Mouse (Mus musculus) hindbrain, postnatal 0 days (tissue): ENCODE measurements around the gene Kmt2e. TPM values are rescaled to one million over a fixed set of nuclear protein-coding genes. Genes with fewer than 3 reads are reported as not detected.

Source experiments
- ATAC-seq: fragments of 200-750 bp; cut with Nextera tagmentation; 2 replicates; pipeline ENCODE4 v1.8.0; 2017; ENCODE audit warnings: mild to moderate bottlenecking, moderate TSS enrichment, moderate library complexity
- DNase-seq: peaks from one replicate; pipeline ENCODE4 v3.0.0-alpha.2; 2015; ENCODE audit warnings: low spot score
- H3K27ac ChIP-seq: fragments of 300-500 bp; sonication (generic); 2 replicates; pipeline ENCODE4 v1.5.1; 2014; ENCODE audit warnings: mild to moderate bottlenecking
- H3K27me3 ChIP-seq: fragments of 300-500 bp; sonication (generic); 2 replicates; pipeline ENCODE4 v1.6.1; 2014; ENCODE audit warnings: low read length, mixed read lengths; ENCODE audit not compliant: insufficient read depth
- H3K36me3 ChIP-seq: fragments of 300-500 bp; sonication (generic); 2 replicates; pipeline ENCODE4 v1.6.1; 2014; ENCODE audit warnings: low read length, mixed read lengths; ENCODE audit not compliant: insufficient read depth
- H3K4me1 ChIP-seq: fragments of 300-500 bp; sonication (generic); 2 replicates; pipeline ENCODE4 v1.6.1; 2014; ENCODE audit warnings: antibody characterized with exemption, low read length, mixed read lengths; ENCODE audit not compliant: insufficient read depth
- H3K4me2 ChIP-seq: fragments of 300-500 bp; sonication (generic); 2 replicates; pipeline ENCODE4 v1.6.1; 2014; ENCODE audit warnings: low read depth, mild to moderate bottlenecking, low read length, moderate library complexity, mixed read lengths
- H3K4me3 ChIP-seq: fragments of 300-500 bp; sonication (generic); 2 replicates; pipeline ENCODE4 v1.5.1; 2014; ENCODE audit warnings: low read length
- H3K9ac ChIP-seq: fragments of 300-500 bp; sonication (generic); replicated peaks from 2 replicates; pipeline ENCODE4 v1.6.1; 2014; ENCODE audit warnings: mild to moderate bottlenecking, low read length, moderate library complexity, mixed read lengths
- H3K9me3 ChIP-seq: fragments of 300-500 bp; sonication (generic); 2 replicates; pipeline ENCODE4 v1.6.1; 2016; ENCODE audit warnings: low read length, mixed read lengths
- CTCF ChIP-seq: IDR thresholded peaks from 2 replicates; pipeline ENCODE4 v1.5.1; 2016; ENCODE audit warnings: antibody characterized with exemption, control low read depth, low read depth
- WGBS: fragments of 180-500 bp; shearing (Covaris S2); extraction: QIAGEN DNeasy Blood & Tissue Kit; methylation state at CpG from one replicate; pipeline ENCODE4 v1.1.7; 2014; 5-methylcytosine and 5-hydroxymethylcytosine counted together
- polyA plus RNA-seq: library from polyadenylated mRNA; unstranded; fragments of >200 nt; fragmentation: Nextera tagmentation; extraction: Ambion mirVana; gene quantifications from 2 replicates; pipeline ENCODE4 v1.2.1, GENCODE M21; 2015
- total RNA-seq: library from RNA; depleted of rRNA; stranded (reverse); fragments of >200 nt; gene quantifications from 2 replicates; pipeline ENCODE4 v1.2.3, GENCODE M21; 2014

Kmt2e gene
- total and polyA plus RNA-seq, 2 experiments from 2014 or later = 51.2 to 119 TPM

DNA sequence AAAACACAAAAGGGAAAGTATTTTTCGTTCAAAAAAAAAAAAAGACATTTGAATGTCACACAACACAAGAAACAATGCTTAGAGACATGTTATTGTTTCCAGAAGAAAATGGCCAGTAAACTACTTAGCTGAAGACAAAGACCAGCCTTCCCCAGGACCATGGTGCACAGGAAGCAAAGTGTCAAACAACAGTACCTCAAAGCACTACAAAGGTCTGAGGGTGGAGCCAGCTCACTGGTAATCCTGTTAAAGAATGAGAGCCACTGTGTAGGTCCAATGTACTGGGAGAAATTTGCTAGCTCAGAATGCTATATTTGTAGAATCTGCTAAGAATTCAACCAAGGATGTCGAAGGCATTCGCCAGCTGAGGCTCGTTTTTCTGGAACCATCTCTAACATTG, 73.0 kb downstream of the Kmt2e start:
- H3K4me2 ChIP-seq = no peak overlapping the region
- DNase-seq (no peak), ATAC-seq (no peak)
- no peaks in the 10 kb centered on the region for H3K4me1 ChIP-seq
- H3K9me3 ChIP-seq = no peaks in the 10 kb centered on the region
- H3K36me3 ChIP-seq = peaks cover 19% of the 10 kb centered on the region; the same call in 1 of the 2 replicates
- H3K4me3 ChIP-seq = no peak overlapping the region
- no peaks in the 10 kb centered on the region for H3K27me3 ChIP-seq
- no peak for TF ChIP-seq CTCF
- no peak overlapping the region for H3K27ac ChIP-seq
- H3K9ac ChIP-seq = no peak overlapping the region
- WGBS = 77% methylated on average over 4 of the region's 4 CpGs

DNA sequence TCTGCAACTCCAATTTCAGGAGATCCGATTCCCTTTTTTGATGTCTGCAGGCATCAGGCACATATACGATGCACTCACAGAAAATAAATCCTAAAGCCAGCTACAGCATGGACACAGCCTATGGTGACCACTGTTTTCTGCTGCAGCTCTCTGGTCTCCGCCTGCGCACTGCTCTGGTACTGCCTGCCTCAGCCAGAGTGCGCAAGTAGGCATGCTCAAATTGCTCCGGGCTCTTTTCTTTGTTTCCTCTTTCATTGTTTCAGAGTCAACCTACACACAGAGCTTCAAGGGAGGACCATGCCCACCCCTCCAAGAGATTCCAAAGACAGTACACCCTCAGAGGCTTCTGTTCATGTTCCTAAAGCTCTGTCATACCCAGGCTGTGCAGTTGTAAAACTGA, 74.4 kb downstream of the Kmt2e start:
- Histone ChIP-seq H3K36me3 (peaks cover 26% of the 10 kb centered on the region; the same call in 1 of the 2 replicates), H3K4me1 (no peaks in the 10 kb centered on the region), H3K9ac (no peak overlapping the region), H3K4me3 (no peak overlapping the region), H3K27me3 (no peaks in the 10 kb centered on the region), H3K27ac (no peak overlapping the region), H3K4me2 (no peak overlapping the region), H3K9me3 (no peaks in the 10 kb centered on the region)
- WGBS = 62% methylated on average over 6 of the region's 6 CpGs
- DNase-seq = no peak
- no peak for TF ChIP-seq CTCF
- no peak for ATAC-seq

DNA sequence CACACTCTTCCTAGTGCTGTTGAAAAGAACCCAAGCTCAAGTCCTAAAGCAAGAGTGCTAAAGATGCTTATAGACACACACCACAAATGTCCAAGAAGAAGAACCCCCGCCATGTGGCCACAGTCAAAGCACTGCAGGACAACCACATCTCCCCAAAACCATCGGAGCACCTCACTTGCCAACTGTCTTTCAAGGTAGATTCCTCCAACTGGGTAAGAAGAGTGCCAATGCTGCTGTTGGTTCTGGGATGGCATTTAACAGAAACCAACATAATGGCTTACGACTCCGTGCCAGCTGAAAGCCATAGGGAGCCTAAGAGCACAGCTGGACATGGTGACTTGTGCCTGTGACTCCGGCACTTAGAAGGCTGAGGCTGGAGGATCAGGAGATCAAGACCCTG, 77.2 kb downstream of the Kmt2e start:
- H3K9ac ChIP-seq = no peak overlapping the region
- ATAC-seq (no peak), DNase-seq (no peak)
- no peak overlapping the region for H3K4me3 ChIP-seq
- no peak overlapping the region for H3K4me2 ChIP-seq
- WGBS = 91% methylated on average over 5 of the region's 5 CpGs
- no peaks in the 10 kb centered on the region for H3K4me1 ChIP-seq
- peaks cover 30% of the 10 kb centered on the region for H3K36me3 ChIP-seq
- TF ChIP-seq CTCF = no peak
- no peaks in the 10 kb centered on the region for H3K27me3 ChIP-seq
- H3K27ac ChIP-seq = no peak overlapping the region
- H3K9me3 ChIP-seq = no peaks in the 10 kb centered on the region

DNA sequence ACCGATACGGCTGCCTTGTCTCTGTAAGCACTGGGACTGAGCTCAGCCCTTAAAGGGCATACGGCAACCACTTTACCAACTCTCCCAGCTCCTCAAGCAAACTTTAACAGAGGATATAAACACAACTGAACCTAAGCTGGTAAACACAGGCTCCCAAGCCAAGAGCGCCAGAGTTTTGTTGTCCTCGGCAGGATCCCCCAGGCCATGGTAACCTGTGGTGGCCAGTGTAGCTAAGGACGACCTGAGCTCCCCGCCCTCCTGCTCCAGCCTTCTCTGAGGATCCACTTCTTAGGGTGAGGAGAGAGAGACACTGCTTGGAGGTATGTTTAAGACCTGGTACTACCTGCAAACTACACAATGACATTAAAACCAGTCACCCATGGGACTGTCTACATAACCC, 78.3 kb downstream of the Kmt2e start:
- no peak for ATAC-seq
- Histone ChIP-seq H3K9me3 (no peaks in the 10 kb centered on the region), H3K27me3 (no peaks in the 10 kb centered on the region), H3K27ac (no peak overlapping the region), H3K4me1 (no peaks in the 10 kb centered on the region), H3K4me3 (no peak overlapping the region), H3K4me2 (no peak overlapping the region), H3K36me3 (peaks cover 27% of the 10 kb centered on the region), H3K9ac (no peak overlapping the region)
- DNase-seq = no peak
- 94% methylated on average over 7 of the region's 7 CpGs for WGBS
- TF ChIP-seq CTCF = no peak

DNA sequence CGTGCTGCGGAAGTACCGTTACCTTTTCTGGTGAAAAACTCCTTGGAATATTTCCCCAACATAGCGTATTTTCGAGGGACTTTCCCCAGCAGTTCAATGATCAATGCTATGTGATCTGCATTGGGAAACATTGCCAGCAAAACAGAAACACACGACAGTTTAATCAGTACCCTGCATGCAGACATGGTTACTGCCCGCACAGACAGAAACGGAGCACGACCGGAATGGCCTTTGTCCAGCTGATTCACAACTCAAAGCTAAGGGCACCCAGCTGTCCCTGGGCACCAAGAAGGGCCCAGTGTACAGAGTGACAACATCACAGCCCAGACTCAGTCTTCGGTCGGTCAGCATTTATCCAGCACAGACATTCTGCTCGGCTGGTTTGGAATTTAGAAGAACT, 79.2 kb downstream of the Kmt2e start:
- Histone ChIP-seq H3K4me2 (no peak overlapping the region), H3K9ac (no peak overlapping the region), H3K4me1 (no peaks in the 10 kb centered on the region), H3K36me3 (peaks cover 29% of the 10 kb centered on the region), H3K4me3 (no peak overlapping the region), H3K27me3 (no peaks in the 10 kb centered on the region), H3K9me3 (no peaks in the 10 kb centered on the region), H3K27ac (no peak overlapping the region)
- no peak for ATAC-seq
- DNase-seq = no peak
- no peak for TF ChIP-seq CTCF
- WGBS = 92% methylated on average over 13 of the region's 13 CpGs

DNA sequence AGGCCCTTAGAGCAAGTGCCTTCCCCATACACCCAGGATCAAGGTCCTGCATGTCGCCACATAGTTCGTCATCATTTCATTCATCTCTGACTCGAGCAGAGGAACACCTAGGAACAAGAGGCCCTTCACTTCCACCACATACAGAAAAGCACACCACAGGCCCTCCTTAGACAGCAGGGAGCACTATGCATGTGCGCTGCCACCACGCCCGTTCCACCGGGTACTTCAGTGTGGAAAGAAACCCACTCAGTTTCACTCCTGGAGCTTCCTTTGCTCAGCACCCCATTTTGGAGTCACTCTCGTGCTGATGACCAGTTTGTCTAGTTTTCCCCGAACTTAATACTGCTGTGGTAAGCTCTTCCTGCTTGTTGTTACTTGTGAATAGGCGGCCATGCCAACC, 80.8 kb downstream of the Kmt2e start:
- Histone ChIP-seq H3K27ac (no peak overlapping the region), H3K27me3 (no peaks in the 10 kb centered on the region), H3K9ac (no peak overlapping the region), H3K4me2 (no peak overlapping the region), H3K4me1 (0 out of 2 replicates have a peak, but pooled peaks cover 3% of the 10 kb centered on the region), H3K9me3 (no peaks in the 10 kb centered on the region), H3K36me3 (peaks cover 29% of the 10 kb centered on the region), H3K4me3 (no peak overlapping the region)
- ATAC-seq (no peak), DNase-seq (no peak)
- 94% methylated on average over 10 of the region's 10 CpGs for WGBS
- TF ChIP-seq CTCF = no peak

DNA sequence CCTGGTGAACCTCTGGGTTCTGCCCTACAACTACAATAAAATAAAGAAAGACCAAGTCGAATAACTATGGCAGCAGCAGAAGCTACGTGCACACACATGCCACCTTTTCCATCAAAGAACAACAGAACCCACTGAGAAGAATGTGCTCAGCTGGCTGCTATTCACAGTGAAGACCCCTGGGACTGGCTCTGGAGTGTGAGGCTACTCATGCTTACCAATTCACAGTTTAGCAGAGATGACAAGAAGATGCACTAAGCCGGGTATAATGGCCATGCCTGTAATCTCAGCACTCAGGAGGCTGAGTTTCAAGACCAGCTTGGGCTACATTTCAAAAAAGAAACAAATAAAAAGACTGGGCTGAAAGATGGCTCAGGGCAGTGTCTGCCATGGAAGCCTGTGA, 82.7 kb downstream of the Kmt2e start:
- H3K27ac ChIP-seq = no peak overlapping the region
- TF ChIP-seq CTCF = no peak

More for the DNA sequence above, 82.7 kb downstream of the Kmt2e start:
- WGBS = 34% methylated on average over 3 of the region's 3 CpGs
- H3K9me3 ChIP-seq = no peaks in the 10 kb centered on the region
- DNase-seq (peak; percentile 41), ATAC-seq (peak; percentile 58)
- H3K4me2 ChIP-seq = no peak overlapping the region
- 0 out of 2 replicates have a peak, but pooled peaks cover 3% of the 10 kb centered on the region for H3K4me1 ChIP-seq
- H3K9ac ChIP-seq = no peak overlapping the region
- H3K27me3 ChIP-seq = no peaks in the 10 kb centered on the region
- H3K4me3 ChIP-seq = no peak overlapping the region
- peaks cover 26% of the 10 kb centered on the region for H3K36me3 ChIP-seq
